Comparison of ENCODE assay signal across 8 mouse cellular contexts in genomic region chr7:136046645-136047363, GRCm38 (mm10).
A peak's percentile ranks its signal among the peaks of the same experiment; 100 is the strongest.
DNase-seq lines count a peak whose midpoint lies in the region; ATAC-seq and TF ChIP-seq lines count a peak whose summit lies in the region.

No protein-coding gene starts in this region.

- no peak for TF ChIP-seq CTCF in kidney, postnatal 0 days (IDR thresholded peaks at IDR 0.05; ENCODE audit: low read depth)
- TF ChIP-seq CTCF in thymus, adult 2 months (IDR thresholded peaks at IDR 0.05; ENCODE audit: borderline replicate concordance, control insufficient read depth, extremely low read depth, insufficient read depth, low read length, poor library complexity) = no peak

- WGBS in embryonic facial prominence, embryonic 13.5 days = 18% methylated on average over 14 of the region's 14 CpGs
- 23% methylated on average over 14 of the region's 14 CpGs for WGBS in heart, embryonic 12.5 days
- 14% methylated on average over 14 of the region's 14 CpGs for WGBS in kidney, postnatal 0 days
- 29% methylated on average over 14 of the region's 14 CpGs for WGBS in limb, embryonic 15.5 days
- 69% methylated on average over 14 of the region's 14 CpGs for WGBS in thymus, adult 2 months

- DNase-seq in heart, adult 11 months = peak; percentile 95
- no peak for DNase-seq in heart, postnatal 25 days (ENCODE audit: low spot score)
- peak; percentile 90 for DNase-seq in kidney, postnatal 0 days (ENCODE audit: low spot score)
- peak; percentile 41 for DNase-seq in retina, adult 2 months (ENCODE audit: low read depth, low spot score)
- DNase-seq in thymus, adult 2 months = no peak

- TF ChIP-seq POLR2A in thymus, adult 2 months (IDR thresholded peaks at IDR 0.05; ENCODE audit: control insufficient read depth, extremely low read depth, insufficient read depth, low read length, poor library complexity) = no peak

- H3K4me1 ChIP-seq in embryonic facial prominence, embryonic 13.5 days = peaks cover 60% of the 10 kb centered on the region
- H3K4me1 ChIP-seq in heart, embryonic 12.5 days (replicated peaks) = peaks cover 40% of the 10 kb centered on the region
- H3K4me1 ChIP-seq in kidney, postnatal 0 days (replicated peaks; ENCODE audit: insufficient read depth, low read length) = peaks cover 9% of the 10 kb centered on the region
- peaks cover 36% of the 10 kb centered on the region for H3K4me1 ChIP-seq in limb, embryonic 15.5 days
- no peaks in the 10 kb centered on the region for H3K4me1 ChIP-seq in thymus, adult 2 months (replicated peaks; ENCODE audit: control insufficient read depth, insufficient read depth, low read length)

- no peaks in the 10 kb centered on the region for H3K9me3 ChIP-seq in embryonic facial prominence, embryonic 13.5 days
- H3K9me3 ChIP-seq in heart, embryonic 12.5 days (replicated peaks) = no peaks in the 10 kb centered on the region
- H3K9me3 ChIP-seq in kidney, postnatal 0 days (replicated peaks; ENCODE audit: low read length) = no peaks in the 10 kb centered on the region
- no peaks in the 10 kb centered on the region for H3K9me3 ChIP-seq in limb, embryonic 15.5 days

- ATAC-seq in embryonic facial prominence, embryonic 13.5 days (ENCODE audit: insufficient number of reproducible peaks, insufficient read depth, low FRiP score, low TSS enrichment, low read depth) = peak; percentile 75
- ATAC-seq in heart, embryonic 12.5 days (ENCODE audit: insufficient number of reproducible peaks, low FRiP score) = peak; percentile 79
- ATAC-seq in kidney, postnatal 0 days (replicated peaks; ENCODE audit: low FRiP score, low read depth) = peak; percentile 78
- ATAC-seq in limb, embryonic 15.5 days (ENCODE audit: insufficient number of reproducible peaks, low FRiP score, low TSS enrichment, low read depth) = peak; percentile 74

- H3K4me2 ChIP-seq in embryonic facial prominence, embryonic 13.5 days = peak overlapping the region; percentile 36
- H3K4me2 ChIP-seq in heart, embryonic 12.5 days = peak overlapping the region; percentile 42
- H3K4me2 ChIP-seq in kidney, postnatal 0 days (ENCODE audit: low read length) = no peak overlapping the region
- H3K4me2 ChIP-seq in limb, embryonic 15.5 days = 0 out of 2 replicates have a peak overlapping the region, but pooled peaks have one; percentile 10

- no peak overlapping the region for H3K4me3 ChIP-seq in embryonic facial prominence, embryonic 13.5 days
- no peak overlapping the region for H3K4me3 ChIP-seq in heart, embryonic 12.5 days
- H3K4me3 ChIP-seq in kidney, postnatal 0 days (replicated peaks; ENCODE audit: low read depth, low read length) = no peak overlapping the region
- no peak overlapping the region for H3K4me3 ChIP-seq in limb, embryonic 15.5 days
- H3K4me3 ChIP-seq in thymus, adult 2 months (ENCODE audit: control insufficient read depth, insufficient read depth, low read length) = no peak overlapping the region

- no peaks in the 10 kb centered on the region for H3K36me3 ChIP-seq in embryonic facial prominence, embryonic 13.5 days
- H3K36me3 ChIP-seq in heart, embryonic 12.5 days = no peaks in the 10 kb centered on the region
- no peaks in the 10 kb centered on the region for H3K36me3 ChIP-seq in kidney, postnatal 0 days (ENCODE audit: insufficient read depth, low read length)
- no peaks in the 10 kb centered on the region for H3K36me3 ChIP-seq in limb, embryonic 15.5 days
- no peaks in the 10 kb centered on the region for H3K36me3 ChIP-seq in thymus, adult 2 months (ENCODE audit: control insufficient read depth, insufficient read depth, low read length)

- peak overlapping the region; percentile 76 for H3K27ac ChIP-seq in embryonic facial prominence, embryonic 13.5 days
- peak overlapping the region; percentile 63 for H3K27ac ChIP-seq in heart, embryonic 12.5 days (ENCODE audit: poor library complexity, severe bottlenecking)
- H3K27ac ChIP-seq in kidney, postnatal 0 days = peak overlapping the region; percentile 33
- H3K27ac ChIP-seq in limb, embryonic 15.5 days = peak overlapping the region; percentile 79
- no peak overlapping the region for H3K27ac ChIP-seq in thymus, adult 2 months (ENCODE audit: control insufficient read depth, insufficient read depth, low read length)

- intact Hi-C loops in heart, postnatal 25 days (cut with DNase I) = loop anchor here (5.0 kb wide), 1 partner anchor 210 kb away; no protein-coding TSS in a partner anchor

- no peak overlapping the region for H3K9ac ChIP-seq in embryonic facial prominence, embryonic 13.5 days
- no peak overlapping the region for H3K9ac ChIP-seq in heart, embryonic 12.5 days
- H3K9ac ChIP-seq in kidney, postnatal 0 days (ENCODE audit: low read depth, low read length) = no peak overlapping the region
- H3K9ac ChIP-seq in limb, embryonic 15.5 days = no peak overlapping the region

- peaks cover 17% of the 10 kb centered on the region; the same call in 1 of the 2 replicates for H3K27me3 ChIP-seq in embryonic facial prominence, embryonic 13.5 days
- H3K27me3 ChIP-seq in heart, embryonic 12.5 days (replicated peaks) = peaks cover 1% of the 10 kb centered on the region
- H3K27me3 ChIP-seq in kidney, postnatal 0 days (ENCODE audit: insufficient read depth, low read length) = no peaks in the 10 kb centered on the region
- 0 out of 2 replicates have a peak, but pooled peaks cover 11% of the 10 kb centered on the region for H3K27me3 ChIP-seq in limb, embryonic 15.5 days
- no peaks in the 10 kb centered on the region for H3K27me3 ChIP-seq in thymus, adult 2 months (ENCODE audit: control insufficient read depth, insufficient read depth, low read length)

Comparison
In these comparisons a context has a peak if more than half of its experiments do, and no peak if none do; other contexts are left out.
1. DNase-seq: peak in heart, adult 11 months (single experiment), kidney, postnatal 0 days (single experiment) and retina, adult 2 months (single experiment); none in heart, postnatal 25 days (single experiment) and thymus, adult 2 months (single experiment).
2. Peak in every context shown above with its lines, with median percentiles within 50 percentile points of each other: ATAC-seq.